Mouse (Mus musculus) embryonic facial prominence, embryonic 11.5 days (tissue): ENCODE data around the gene Shoc2. TPM values are rescaled to one million over a fixed set of nuclear protein-coding genes. Genes with fewer than 3 reads are reported as not detected.

Source experiments
- ATAC-seq: fragments of 200-750 bp; cut with Nextera tagmentation; replicated peaks from 2 replicates; pipeline ENCODE4 v1.8.0; 2017; ENCODE audit warnings: low read depth; ENCODE audit not compliant: insufficient number of reproducible peaks, low FRiP score, low TSS enrichment
- DNase-seq: peaks from one replicate; pipeline ENCODE4 v3.0.0-alpha.2; 2015; ENCODE audit warnings: low spot score
- H3K27ac ChIP-seq: fragments of 300-500 bp; sonication (generic); replicated peaks from 2 replicates; pipeline ENCODE4 v1.5.1; 2014; ENCODE audit warnings: mild to moderate bottlenecking, low read depth, low read length, control low read depth
- H3K27me3 ChIP-seq: fragments of 300-500 bp; sonication (generic); 2 replicates; pipeline ENCODE4 v1.6.1; 2014; ENCODE audit warnings: mild to moderate bottlenecking, low read length, moderate library complexity, mixed read lengths; ENCODE audit not compliant: control insufficient read depth, insufficient read depth
- H3K36me3 ChIP-seq: fragments of 300-500 bp; sonication (generic); replicated peaks from 2 replicates; pipeline ENCODE4 v1.6.1; 2014; ENCODE audit warnings: low read depth, mild to moderate bottlenecking, low read length, moderate library complexity, mixed read lengths; ENCODE audit not compliant: control insufficient read depth, insufficient read depth
- H3K4me1 ChIP-seq: fragments of 300-500 bp; sonication (generic); 2 replicates; pipeline ENCODE4 v1.6.1; 2014; ENCODE audit warnings: low read length, mixed read lengths; ENCODE audit not compliant: control insufficient read depth, insufficient read depth
- H3K4me2 ChIP-seq: fragments of 300-500 bp; sonication (generic); 2 replicates; pipeline ENCODE4 v1.6.1; 2014; ENCODE audit warnings: low read depth, mild to moderate bottlenecking, control low read depth, low read length, moderate library complexity
- H3K4me3 ChIP-seq: fragments of 300-500 bp; sonication (generic); 2 replicates; pipeline ENCODE4 v1.5.1; 2014; ENCODE audit warnings: low read depth, low read length, control low read depth
- H3K9ac ChIP-seq: fragments of 300-500 bp; sonication (generic); replicated peaks from 2 replicates; pipeline ENCODE4 v1.6.1; 2014; ENCODE audit warnings: mild to moderate bottlenecking, control low read depth, low read length
- H3K9me3 ChIP-seq: fragments of 300-500 bp; sonication (generic); replicated peaks from 2 replicates; pipeline ENCODE4 v1.6.1; 2016; ENCODE audit warnings: mild to moderate bottlenecking, low read length, inconsistent platforms, mixed read lengths; ENCODE audit not compliant: control insufficient read depth
- WGBS: fragments of 180-500 bp; shearing (Covaris S2); extraction: QIAGEN DNeasy Blood & Tissue Kit; methylation state at CpG from one replicate; pipeline ENCODE4 v1.1.7; 2014; 5-methylcytosine and 5-hydroxymethylcytosine counted together
- polyA plus RNA-seq: library from polyadenylated mRNA; unstranded; fragments of >200 nt; fragmentation: Nextera tagmentation; extraction: Ambion mirVana; gene quantifications from 2 replicates; pipeline ENCODE4 v1.2.1, GENCODE M21; 2014

Gene Shoc2
- polyA plus RNA-seq, 1 experiment from 2014 or later = 79.7 TPM

DNA sequence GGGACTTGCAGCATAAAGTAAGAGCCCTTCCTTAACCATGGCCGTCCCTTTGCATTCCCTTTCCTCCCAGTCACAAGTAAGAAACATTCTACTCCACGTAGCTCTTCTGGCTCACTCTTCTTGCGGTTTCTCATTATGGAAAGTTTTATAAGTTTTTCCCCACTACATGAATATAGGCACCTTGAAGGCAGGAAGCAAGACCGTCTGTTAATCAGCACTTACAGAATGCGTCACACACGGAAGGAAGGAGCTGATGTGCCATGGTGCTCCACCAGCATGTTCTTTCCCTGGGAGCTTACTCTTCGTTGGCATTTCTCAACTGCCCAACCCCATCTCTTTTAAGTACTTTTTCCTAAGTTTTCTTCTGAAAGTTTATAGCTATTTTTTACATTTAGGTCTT, 27.8 kb downstream of the Shoc2 start:
- Histone ChIP-seq H3K27ac (no peak overlapping the region), H3K9me3 (no peaks in the 10 kb centered on the region), H3K36me3 (no peaks in the 10 kb centered on the region), H3K9ac (no peak overlapping the region), H3K4me1 (no peaks in the 10 kb centered on the region), H3K4me3 (no peak overlapping the region), H3K27me3 (no peaks in the 10 kb centered on the region), H3K4me2 (no peak overlapping the region)
- WGBS = 74% methylated on average over 7 of the region's 7 CpGs
- peak; percentile 14 for DNase-seq
- no peak for ATAC-seq

DNA sequence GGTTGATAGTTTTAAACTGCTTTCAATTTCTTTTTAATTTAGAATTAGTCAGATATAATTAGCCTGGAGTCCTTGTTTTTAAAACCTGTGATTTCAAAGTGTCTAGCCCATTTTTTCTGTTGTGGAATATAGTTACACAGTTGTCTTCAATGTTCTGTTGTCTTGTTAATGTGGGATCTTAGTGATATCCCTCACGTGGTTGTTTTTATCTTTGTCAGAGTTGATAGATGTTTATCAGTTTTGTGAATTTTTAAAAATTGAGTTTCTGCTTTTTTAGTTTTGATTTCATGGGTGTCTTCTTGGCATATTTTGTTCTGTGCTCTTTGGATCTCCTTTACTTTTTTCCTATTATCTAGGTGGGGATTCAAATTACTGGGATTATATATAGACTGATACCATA, 29.6 kb downstream of the Shoc2 start:
- Histone ChIP-seq H3K4me1 (no peaks in the 10 kb centered on the region), H3K9me3 (no peaks in the 10 kb centered on the region), H3K27me3 (no peaks in the 10 kb centered on the region), H3K4me3 (no peak overlapping the region), H3K9ac (no peak overlapping the region), H3K4me2 (no peak overlapping the region), H3K36me3 (no peaks in the 10 kb centered on the region), H3K27ac (no peak overlapping the region)
- ATAC-seq = no peak
- no peak for DNase-seq
- 90% methylated on average over 1 of the region's 1 CpGs for WGBS

DNA sequence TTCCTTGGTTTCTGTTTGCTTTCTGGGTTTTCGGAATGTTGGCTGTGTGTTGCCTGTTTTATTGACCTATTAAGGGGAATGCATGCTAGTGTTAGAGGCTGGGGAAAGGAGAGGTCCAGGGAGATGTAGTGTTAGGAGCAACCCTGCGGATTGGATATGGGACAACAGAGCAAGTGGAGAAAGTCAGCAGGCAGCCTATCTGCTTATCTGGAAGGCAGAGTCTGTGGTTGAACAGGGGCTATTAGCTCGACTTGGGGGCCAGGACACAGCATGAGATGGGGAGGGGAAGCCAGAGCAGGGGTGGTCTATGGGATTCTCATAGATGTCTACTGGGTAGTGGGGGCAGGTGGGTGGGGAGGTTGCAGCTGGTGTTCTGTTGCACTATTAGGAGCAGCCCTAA, 37.9 kb downstream of the Shoc2 start:
- Histone ChIP-seq H3K27me3 (no peaks in the 10 kb centered on the region), H3K4me3 (no peak overlapping the region), H3K27ac (no peak overlapping the region), H3K9ac (no peak overlapping the region), H3K9me3 (no peaks in the 10 kb centered on the region), H3K36me3 (no peaks in the 10 kb centered on the region), H3K4me1 (no peaks in the 10 kb centered on the region), H3K4me2 (no peak overlapping the region)
- DNase-seq = no peak
- 73% methylated on average over 3 of the region's 3 CpGs for WGBS
- no peak for ATAC-seq

DNA sequence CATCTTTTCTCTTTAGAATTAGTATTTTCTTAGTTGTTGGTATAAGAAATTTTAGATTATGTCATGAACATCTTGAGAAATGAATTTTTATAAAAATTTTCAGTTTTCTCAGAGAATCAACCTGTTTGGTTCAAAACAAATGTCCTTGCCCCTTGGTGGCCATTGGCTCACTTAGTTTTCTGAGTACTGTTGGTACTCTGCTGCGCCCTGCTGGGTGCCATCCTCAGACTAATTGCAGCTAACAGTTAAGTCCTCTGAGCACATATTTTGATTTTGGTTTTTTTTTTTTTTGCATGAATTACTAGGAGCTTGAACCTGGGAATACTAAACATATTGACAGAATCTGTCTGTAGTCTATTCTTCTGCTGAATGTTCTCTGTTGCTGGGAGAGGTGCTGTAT, 39.2 kb downstream of the Shoc2 start:
- Histone ChIP-seq H3K4me1 (no peaks in the 10 kb centered on the region), H3K27ac (no peak overlapping the region), H3K4me3 (no peak overlapping the region), H3K36me3 (no peaks in the 10 kb centered on the region), H3K9me3 (no peaks in the 10 kb centered on the region), H3K9ac (no peak overlapping the region), H3K27me3 (no peaks in the 10 kb centered on the region), H3K4me2 (no peak overlapping the region)
- WGBS = 91% methylated on average over 1 of the region's 1 CpGs
- DNase-seq (no peak), ATAC-seq (no peak)

DNA sequence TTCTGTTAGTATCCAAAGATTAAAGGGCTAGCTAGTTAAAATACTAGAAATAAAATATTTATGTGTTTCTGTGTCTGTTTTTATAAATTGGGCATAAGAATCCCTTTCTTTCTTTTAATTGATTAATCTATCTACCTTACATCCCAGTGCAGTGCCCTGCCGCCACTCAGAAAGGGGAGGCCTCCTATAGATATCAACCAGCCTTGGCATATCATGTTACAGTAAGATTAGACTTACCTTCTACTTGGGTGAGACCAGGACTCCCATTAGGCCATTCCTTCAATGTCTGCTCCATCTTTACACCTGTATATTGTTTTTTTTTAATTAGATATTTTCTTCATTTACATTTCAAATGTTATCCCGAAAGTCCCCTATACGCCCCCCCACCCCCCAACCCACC, 40.5 kb downstream of the Shoc2 start:
- H3K4me2 ChIP-seq = no peak overlapping the region
- H3K4me1 ChIP-seq = no peaks in the 10 kb centered on the region
- no peak for DNase-seq
- no peaks in the 10 kb centered on the region for H3K9me3 ChIP-seq
- no peak overlapping the region for H3K9ac ChIP-seq
- no peak overlapping the region for H3K4me3 ChIP-seq
- no peak overlapping the region for H3K27ac ChIP-seq
- H3K27me3 ChIP-seq = no peaks in the 10 kb centered on the region
- 90% methylated on average over 3 of the region's 3 CpGs for WGBS
- ATAC-seq = no peak
- H3K36me3 ChIP-seq = no peaks in the 10 kb centered on the region

DNA sequence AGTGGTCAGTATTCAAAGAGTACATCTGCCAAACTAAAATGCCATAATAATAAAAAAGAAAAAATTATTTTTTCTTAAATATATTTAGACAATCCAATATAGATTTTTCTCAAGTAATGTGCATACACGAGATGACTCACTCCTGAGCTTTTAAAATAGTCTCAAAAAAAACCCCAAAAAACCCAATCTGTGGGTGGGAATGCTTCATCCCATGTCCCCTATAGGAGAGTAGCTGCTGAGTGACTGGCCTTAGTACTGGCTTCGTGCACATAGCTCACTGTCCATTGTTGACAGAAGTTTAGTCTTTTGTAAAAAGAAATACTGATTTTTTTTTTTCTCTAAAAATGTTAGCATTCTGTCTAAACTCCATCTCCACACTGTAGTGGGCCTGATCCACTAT, 46.4 kb downstream of the Shoc2 start:
- Histone ChIP-seq H3K36me3 (no peaks in the 10 kb centered on the region), H3K27me3 (no peaks in the 10 kb centered on the region), H3K4me1 (no peaks in the 10 kb centered on the region), H3K9ac (no peak overlapping the region), H3K4me2 (no peak overlapping the region), H3K4me3 (no peak overlapping the region), H3K27ac (no peak overlapping the region), H3K9me3 (no peaks in the 10 kb centered on the region)
- WGBS = 88% methylated on average over 2 of the region's 2 CpGs
- ATAC-seq (no peak), DNase-seq (no peak)

DNA sequence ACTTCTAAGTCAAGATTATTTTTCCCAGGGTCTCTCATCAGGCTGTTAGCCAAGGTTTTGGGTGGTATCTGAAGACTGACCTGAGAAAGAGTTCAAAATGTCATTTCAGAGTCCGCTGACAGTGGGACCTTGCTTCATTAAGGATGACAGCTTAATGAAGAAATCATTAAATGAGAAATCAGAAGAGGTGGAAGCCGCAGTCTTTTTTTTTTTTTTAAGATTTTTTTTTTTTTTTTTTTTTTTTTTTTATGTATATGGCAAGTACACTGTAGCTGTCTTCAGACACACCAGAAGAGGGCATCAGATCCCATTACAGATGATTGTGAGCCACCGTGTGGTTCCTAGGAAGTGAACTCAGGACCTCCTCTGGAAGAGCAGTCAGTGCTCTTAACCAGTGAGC, 49.8 kb downstream of the Shoc2 start:
- H3K27ac ChIP-seq = no peak overlapping the region
- ATAC-seq (no peak), DNase-seq (no peak)
- peaks cover 2% of the 10 kb centered on the region for H3K4me1 ChIP-seq
- no peaks in the 10 kb centered on the region for H3K9me3 ChIP-seq
- no peaks in the 10 kb centered on the region for H3K27me3 ChIP-seq
- no peaks in the 10 kb centered on the region for H3K36me3 ChIP-seq
- WGBS = 76% methylated on average over 3 of the region's 3 CpGs
- H3K9ac ChIP-seq = no peak overlapping the region
- H3K4me3 ChIP-seq = no peak overlapping the region
- H3K4me2 ChIP-seq = no peak overlapping the region

DNA sequence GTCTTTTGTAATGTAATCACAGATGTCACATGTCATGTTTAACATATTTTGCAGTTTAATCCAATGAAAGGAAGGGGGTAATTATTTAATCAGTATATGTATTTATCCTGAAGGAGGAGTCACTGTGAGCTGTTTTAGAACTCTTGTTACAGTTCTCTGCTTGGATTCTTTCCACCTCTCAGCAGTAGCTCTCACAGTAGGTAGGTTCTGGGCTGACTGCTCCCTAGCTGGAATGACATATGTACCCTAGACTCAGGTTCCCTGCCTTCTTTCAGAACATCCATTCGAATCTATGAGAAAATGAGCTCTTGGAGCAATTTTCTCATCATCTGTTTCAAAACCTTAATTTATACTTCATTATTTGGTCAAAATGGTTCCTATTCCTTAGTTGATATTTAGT, 50.2 kb downstream of the Shoc2 start:
- Histone ChIP-seq H3K27ac (no peak overlapping the region), H3K4me2 (no peak overlapping the region), H3K27me3 (no peaks in the 10 kb centered on the region), H3K9ac (no peak overlapping the region), H3K9me3 (no peaks in the 10 kb centered on the region), H3K36me3 (no peaks in the 10 kb centered on the region), H3K4me1 (peaks cover 3% of the 10 kb centered on the region), H3K4me3 (no peak overlapping the region)
- WGBS = 83% methylated on average over 1 of the region's 1 CpGs
- DNase-seq = no peak
- ATAC-seq = no peak

DNA sequence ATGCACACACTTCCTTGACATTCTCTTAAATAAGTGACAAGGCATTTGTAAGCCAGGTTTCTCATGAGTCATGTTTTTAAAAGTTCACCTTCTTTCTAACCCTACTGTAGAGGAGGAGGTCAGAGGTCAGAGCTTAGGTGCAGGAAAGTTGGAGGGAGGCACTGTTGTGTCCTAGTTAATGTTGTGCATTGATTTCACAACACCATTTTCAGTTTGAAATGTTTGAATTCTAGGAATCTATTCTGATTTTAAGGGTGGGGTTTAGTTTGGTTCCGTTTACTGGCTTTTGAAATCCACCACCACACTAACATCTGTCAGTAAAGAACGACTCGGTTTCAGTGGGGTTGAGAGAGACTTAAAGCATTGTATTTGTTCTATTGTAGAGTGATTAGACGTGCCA, 66.9 kb downstream of the Shoc2 start:
- H3K9me3 ChIP-seq = no peaks in the 10 kb centered on the region
- ATAC-seq (no peak), DNase-seq (no peak)
- no peak overlapping the region for H3K27ac ChIP-seq
- H3K9ac ChIP-seq = no peak overlapping the region
- H3K4me3 ChIP-seq = no peak overlapping the region
- H3K4me2 ChIP-seq = no peak overlapping the region
- H3K36me3 ChIP-seq = no peaks in the 10 kb centered on the region
- WGBS = 81% methylated on average over 4 of the region's 4 CpGs
- H3K27me3 ChIP-seq = no peaks in the 10 kb centered on the region
- no peaks in the 10 kb centered on the region for H3K4me1 ChIP-seq
